Mouse (Mus musculus) left cerebral cortex, adult 6 months (tissue): ENCODE data around the gene Rnf181. TPM values are rescaled to one million over a fixed set of nuclear protein-coding genes. Genes with fewer than 3 reads are reported as not detected.

ENCODE experiments used
- long read RNA-seq, 2 experiments: library from polyadenylated mRNA; unstranded; transcript quantifications; one replicate each; pipeline ENCODE4 v2.0.0; 2019 to 2020
- polyA plus RNA-seq: library from polyadenylated mRNA; unstranded; fragments of <200 nt; fragmentation: Nextera tagmentation; gene quantifications from 2 replicates; pipeline ENCODE4 v1.2.3, GENCODE M21; 2021

Gene Rnf181
- polyA plus RNA-seq, result 123 and 127 TPM in 2 replicates
- long read RNA-seq, experiment 1, transcript Rnf181-214 (1 exons, 2,410 nt), result minor isoform, 5 of 404 reads
- long read RNA-seq, experiment 1, transcript Rnf181-201 (5 exons, 1,434 nt), result major isoform, 245 of 404 reads
- long read RNA-seq, experiment 1, partial matches to known transcripts, result 31 of 404 reads
- long read RNA-seq, experiment 1, other reads (novel, unspliced or antisense), result 110 of 404 reads
- long read RNA-seq, experiment 2, transcript Rnf181-214 (1 exons, 2,410 nt), result minor isoform, 13 of 171 reads
- long read RNA-seq, experiment 2, transcript Rnf181-201 (5 exons, 1,434 nt), result major isoform, 103 of 171 reads
- long read RNA-seq, experiment 2, partial matches to known transcripts, result 12 of 171 reads
- long read RNA-seq, experiment 2, other reads (novel, unspliced or antisense), result 39 of 171 reads

GRCm38 (mm10) chr6:72366844-72367443 lies at the start of gene Rnf181:
Gene Rnf181, minus strand, starts transcription at chr6:72366956.

GRCm38 (mm10) chr6:72414076-72414756 lies 47.5 kb upstream of the Rnf181 start, which contains the start of gene Ggcx:
Gene Ggcx, plus strand, starts transcription at chr6:72414308.

GRCm38 (mm10) chr6:72389941-72390771 lies 23.4 kb upstream of the Rnf181 start, which contains the start of gene Vamp8:
Gene Vamp8, minus strand, starts transcription at chr6:72390703.

GRCm38 (mm10) chr6:72380131-72380770 lies 13.5 kb upstream of the Rnf181 start, which contains the start of gene Vamp5:
Gene Vamp5, minus strand, starts transcription at chr6:72380468.

GRCm38 (mm10) chr6:72355066-72355911 lies 11.5 kb downstream of the Rnf181 start, which contains the start of gene Tmem150a:
Gene Tmem150a, plus strand, starts transcription at chr6:72355447.

GRCm38 (mm10) chr6:72347166-72347941 lies 19.4 kb downstream of the Rnf181 start, which contains the start of gene 0610030E20Rik:
Gene 0610030E20Rik, plus strand, starts transcription at chr6:72347317.

GRCm38 (mm10) chr6:72345074-72345567 lies 21.6 kb downstream of the Rnf181 start, which contains the start of gene Usp39:
Gene Usp39, minus strand, starts transcription at chr6:72345184.

Other genes starting within 250 kb of the Rnf181 start
- 0.63 and 1.0 TPM in 2 replicates for gene Atoh8, start 131.4 kb downstream of the Rnf181 start, polyA plus RNA-seq
- not detected in 2 replicates for gene Sftpb, start 62.3 kb downstream of the Rnf181 start, polyA plus RNA-seq
- gene Usp39, start 21.8 kb downstream of the Rnf181 start, polyA plus RNA-seq, result 27.1 and 33.1 TPM in 2 replicates
- gene 0610030E20Rik, start 19.6 kb downstream of the Rnf181 start, polyA plus RNA-seq, result 9.2 and 11.7 TPM in 2 replicates
- gene Tmem150a, start 11.5 kb downstream of the Rnf181 start, polyA plus RNA-seq, result 1.8 and 3.7 TPM in 2 replicates
- 18.9 and 19.9 TPM in 2 replicates for gene Vamp5, start 13.5 kb upstream of the Rnf181 start, polyA plus RNA-seq
- 42.8 and 51.0 TPM in 2 replicates for gene Vamp8, start 23.7 kb upstream of the Rnf181 start, polyA plus RNA-seq
- gene Ggcx, start 47.4 kb upstream of the Rnf181 start, polyA plus RNA-seq, result 6.0 and 6.1 TPM in 2 replicates
- gene Mat2a, start 72.6 kb upstream of the Rnf181 start, polyA plus RNA-seq, result 106 and 136 TPM in 2 replicates
- 0.49 and 0.53 TPM in 2 replicates for gene Sh2d6, start 154.8 kb upstream of the Rnf181 start, polyA plus RNA-seq
- gene Capg, start 177.4 kb upstream of the Rnf181 start, polyA plus RNA-seq, result 4.4 and 5.6 TPM in 2 replicates
- gene Elmod3, start 231.5 kb upstream of the Rnf181 start, polyA plus RNA-seq, result 16.2 and 17.2 TPM in 2 replicates
- 13.3 and 14.4 TPM in 2 replicates for gene Retsat, start 231.5 kb upstream of the Rnf181 start, polyA plus RNA-seq